Mouse (Mus musculus) ES-Bruce4 (cell line): ENCODE measurements around the gene Nutf2-ps1.

Experiments used
- CTCF ChIP-seq: IDR thresholded peaks from one replicate; pipeline ENCODE4 v1.8.1; 2011; ENCODE audit warnings: low read depth, low read length
- EP300 ChIP-seq: IDR thresholded peaks from 2 replicates; pipeline ENCODE4 v1.6.1; 2011; ENCODE audit warnings: low read depth, low read length; ENCODE audit not compliant: insufficient read depth
- POLR2A ChIP-seq: IDR thresholded peaks from one replicate; pipeline ENCODE4 v1.8.1; 2011; ENCODE audit warnings: low read length; ENCODE audit not compliant: insufficient read depth

GRCm38 (mm10) chr19:53550972-53551371, 37.9 kb downstream of the Nutf2-ps1 start:
- TF ChIP-seq CTCF (no peak), POLR2A (no peak), EP300 (no peak)
